Mouse (Mus musculus): ENCODE data around the gene Spef2. TPM values are rescaled to one million over a fixed set of nuclear protein-coding genes. Genes with fewer than 3 reads are reported as not detected.
"Not testable (repeated sequence)": the region's sequence is repeated elsewhere in the genome, so short reads cannot be mapped to it uniquely, and the experiment has no call there.

The Spef2 gene
- polyA plus RNA-seq, 1 experiment from 2014 or later: not detected

GRCm38 (mm10) chr15:9690845-9691244 lies 57.8 kb downstream of the Spef2 start:
- H3K27me3 ChIP-seq (replicated peaks; ENCODE audit: control insufficient read depth, insufficient read depth, low read length): no peaks in the 10 kb centered on the region
- no peak overlapping the region for H3K4me2 ChIP-seq
- no peaks in the 10 kb centered on the region for H3K9me3 ChIP-seq (ENCODE audit: control insufficient read depth, low read length)
- no peaks in the 10 kb centered on the region for H3K4me1 ChIP-seq (replicated peaks; ENCODE audit: control insufficient read depth, insufficient read depth, low read length)
- H3K4me3 ChIP-seq (ENCODE audit: low read depth, low read length): no peak overlapping the region
- no peak for ATAC-seq (replicated peaks; ENCODE audit: low FRiP score)
- no peak overlapping the region for H3K9ac ChIP-seq (ENCODE audit: low read depth, low read length)
- no peaks in the 10 kb centered on the region for H3K36me3 ChIP-seq (ENCODE audit: control insufficient read depth, insufficient read depth, low read length)
- DNase-seq (ENCODE audit: low spot score): no peak
- no peak overlapping the region for H3K27ac ChIP-seq (ENCODE audit: low read depth, low read length)
- 82% methylated on average over 5 of the region's 5 CpGs for WGBS

GRCm38 (mm10) chr15:9690436-9690835 lies 58.2 kb downstream of the Spef2 start:
- H3K4me3 ChIP-seq (ENCODE audit: low read depth, low read length): no peak overlapping the region
- DNase-seq (ENCODE audit: low spot score) (no peak), ATAC-seq (replicated peaks; ENCODE audit: low FRiP score) (no peak)
- no peak overlapping the region for H3K27ac ChIP-seq (ENCODE audit: low read depth, low read length)
- H3K4me1 ChIP-seq (replicated peaks; ENCODE audit: control insufficient read depth, insufficient read depth, low read length): no peaks in the 10 kb centered on the region
- H3K27me3 ChIP-seq (replicated peaks; ENCODE audit: control insufficient read depth, insufficient read depth, low read length): no peaks in the 10 kb centered on the region
- WGBS: 43% methylated on average over 1 of the region's 1 CpGs
- no peak overlapping the region for H3K9ac ChIP-seq (ENCODE audit: low read depth, low read length)
- H3K4me2 ChIP-seq: no peak overlapping the region
- H3K36me3 ChIP-seq (ENCODE audit: control insufficient read depth, insufficient read depth, low read length): no peaks in the 10 kb centered on the region
- H3K9me3 ChIP-seq (ENCODE audit: control insufficient read depth, low read length): no peaks in the 10 kb centered on the region

DNA sequence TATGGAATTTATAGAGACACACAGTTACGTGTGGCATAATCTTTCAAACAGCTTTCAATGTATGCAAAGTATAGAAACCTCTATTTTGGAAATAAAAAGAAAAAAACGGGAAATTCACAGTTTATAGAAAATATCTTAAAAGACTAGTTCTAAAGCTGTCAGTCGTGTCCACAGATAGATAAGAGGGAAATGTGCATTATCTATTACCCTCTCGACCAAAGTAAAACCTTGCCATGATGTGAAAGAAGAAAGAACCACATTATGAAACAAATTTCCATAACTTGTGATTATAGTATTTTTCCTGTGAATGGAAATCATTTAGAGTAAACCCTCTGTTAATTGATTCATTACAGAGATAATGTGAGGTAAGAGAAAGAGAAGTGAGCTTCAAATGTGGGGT lies 65.2 kb downstream of the Spef2 start:
- WGBS: 60% methylated on average over 4 of the region's 4 CpGs
- no peaks in the 10 kb centered on the region for H3K27me3 ChIP-seq (replicated peaks; ENCODE audit: control insufficient read depth, insufficient read depth, low read length)
- DNase-seq (ENCODE audit: low spot score) (no peak), ATAC-seq (replicated peaks; ENCODE audit: low FRiP score) (no peak)
- H3K4me2 ChIP-seq: no peak overlapping the region
- no peak overlapping the region for H3K27ac ChIP-seq (ENCODE audit: low read depth, low read length)
- H3K9ac ChIP-seq (ENCODE audit: low read depth, low read length): no peak overlapping the region
- H3K4me3 ChIP-seq (ENCODE audit: low read depth, low read length): no peak overlapping the region
- no peaks in the 10 kb centered on the region for H3K4me1 ChIP-seq (replicated peaks; ENCODE audit: control insufficient read depth, insufficient read depth, low read length)
- H3K36me3 ChIP-seq (ENCODE audit: control insufficient read depth, insufficient read depth, low read length): no peaks in the 10 kb centered on the region
- H3K9me3 ChIP-seq (ENCODE audit: control insufficient read depth, low read length): no peaks in the 10 kb centered on the region

DNA sequence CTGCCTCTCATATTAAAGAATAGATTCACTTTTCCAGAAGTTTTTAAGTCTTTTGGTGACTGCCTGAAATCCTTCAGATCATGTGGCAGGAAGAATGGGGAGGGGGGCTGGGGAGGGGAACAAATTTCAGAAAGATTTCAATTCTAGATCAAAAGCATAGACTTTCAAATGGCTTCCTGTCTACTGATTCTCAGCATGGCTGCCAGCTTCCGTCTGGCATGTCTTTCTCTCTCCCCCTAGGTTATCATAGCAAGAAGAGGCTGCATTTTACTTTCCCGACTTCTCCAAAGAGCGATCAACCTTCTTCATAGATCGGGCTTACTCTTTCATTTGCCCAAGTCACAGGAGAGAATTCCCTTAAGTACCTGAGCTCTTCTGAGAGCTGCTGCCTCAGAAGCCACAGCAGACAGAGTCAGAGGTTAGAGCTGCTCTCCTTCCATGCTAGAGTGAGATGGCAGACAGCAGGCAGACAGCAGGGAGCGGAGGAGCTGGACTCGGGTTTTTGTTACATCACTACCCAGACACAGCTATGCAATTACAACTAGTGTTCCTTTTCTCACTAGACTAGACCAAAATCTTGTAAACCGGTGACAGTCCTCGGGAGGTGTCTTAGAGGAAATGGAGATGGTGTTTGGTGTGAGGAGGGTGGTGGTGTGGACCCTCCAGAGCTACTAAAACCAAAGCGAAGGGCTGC lies 71.2 kb downstream of the Spef2 start:
- Histone ChIP-seq H3K36me3 (ENCODE audit: control insufficient read depth, insufficient read depth, low read length) (no peaks in the 10 kb centered on the region), H3K4me1 (replicated peaks; ENCODE audit: control insufficient read depth, insufficient read depth, low read length) (no peaks in the 10 kb centered on the region), H3K4me3 (ENCODE audit: low read depth, low read length) (no peak overlapping the region), H3K9ac (ENCODE audit: low read depth, low read length) (no peak overlapping the region), H3K9me3 (ENCODE audit: control insufficient read depth, low read length) (no peaks in the 10 kb centered on the region), H3K27me3 (replicated peaks; ENCODE audit: control insufficient read depth, insufficient read depth, low read length) (no peaks in the 10 kb centered on the region), H3K27ac (ENCODE audit: low read depth, low read length) (no peak overlapping the region), H3K4me2 (no peak overlapping the region)
- ATAC-seq (replicated peaks; ENCODE audit: low FRiP score): no peak
- DNase-seq (ENCODE audit: low spot score): no peak
- 80% methylated on average over 9 of the region's 9 CpGs for WGBS

DNA sequence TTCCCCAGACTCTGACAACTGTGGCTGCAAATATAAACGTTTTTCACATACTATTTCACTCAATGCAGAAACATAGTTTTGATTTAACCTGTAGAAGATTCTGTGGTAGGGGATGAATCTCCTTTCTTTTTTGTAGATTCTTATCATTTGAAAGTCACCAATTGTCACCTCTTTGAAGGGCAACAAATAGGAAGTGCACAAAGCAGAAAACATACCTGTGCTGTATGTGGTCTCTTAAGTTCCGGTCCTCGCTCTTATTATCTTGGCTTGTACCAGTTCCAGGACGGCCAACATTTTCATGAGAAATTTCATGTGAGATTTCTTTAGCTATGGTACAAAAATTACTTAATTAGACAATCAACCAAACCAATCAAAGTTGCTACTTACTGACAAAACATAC lies 80.1 kb downstream of the Spef2 start:
- Histone ChIP-seq H3K4me1 (replicated peaks; ENCODE audit: control insufficient read depth, insufficient read depth, low read length) (no peaks in the 10 kb centered on the region), H3K36me3 (ENCODE audit: control insufficient read depth, insufficient read depth, low read length) (no peaks in the 10 kb centered on the region), H3K27me3 (replicated peaks; ENCODE audit: control insufficient read depth, insufficient read depth, low read length) (no peaks in the 10 kb centered on the region), H3K27ac (ENCODE audit: low read depth, low read length) (no peak overlapping the region), H3K9me3 (ENCODE audit: control insufficient read depth, low read length) (no peaks in the 10 kb centered on the region), H3K9ac (ENCODE audit: low read depth, low read length) (no peak overlapping the region), H3K4me3 (ENCODE audit: low read depth, low read length) (no peak overlapping the region), H3K4me2 (no peak overlapping the region)
- 81% methylated on average over 4 of the region's 4 CpGs for WGBS
- DNase-seq (ENCODE audit: low spot score) (no peak), ATAC-seq (replicated peaks; ENCODE audit: low FRiP score) (no peak)

- H3K4me3 ChIP-seq (ENCODE audit: low read depth, low read length); H3K27me3 ChIP-seq (replicated peaks; ENCODE audit: control insufficient read depth, insufficient read depth, low read length); H3K9ac ChIP-seq (ENCODE audit: low read depth, low read length); DNase-seq (ENCODE audit: low spot score); H3K36me3 ChIP-seq (ENCODE audit: control insufficient read depth, insufficient read depth, low read length); H3K4me2 ChIP-seq; ATAC-seq (replicated peaks; ENCODE audit: low FRiP score); H3K4me1 ChIP-seq (replicated peaks; ENCODE audit: control insufficient read depth, insufficient read depth, low read length); H3K9me3 ChIP-seq (ENCODE audit: control insufficient read depth, low read length); H3K27ac ChIP-seq (ENCODE audit: low read depth, low read length): not testable (repeated sequence)
- 68% methylated on average over 2 of the region's 2 CpGs for WGBS
These were observed 83.7 kb downstream of the Spef2 start for GRCm38 (mm10) chr15:9664948-9665347.

DNA sequence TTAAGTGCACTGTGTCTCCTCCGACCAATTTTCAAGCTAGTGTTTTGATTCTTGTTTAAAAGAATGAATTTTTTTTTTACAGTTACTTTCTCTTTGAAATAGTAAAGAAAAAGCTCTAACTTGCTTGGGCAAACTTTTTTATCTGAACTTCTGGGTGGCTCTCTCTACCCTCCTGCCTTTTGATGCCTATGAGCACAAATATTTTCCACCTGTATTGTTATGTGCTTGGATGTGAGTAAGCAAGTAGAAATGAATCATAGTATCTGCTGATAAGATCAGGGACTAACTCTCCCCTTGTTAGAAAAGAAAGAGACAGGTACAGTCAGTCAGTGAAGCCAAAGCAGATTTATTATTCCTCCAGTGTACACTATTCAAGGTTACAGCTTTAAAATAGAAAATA lies 87.5 kb downstream of the Spef2 start:
- no peak for ATAC-seq (replicated peaks; ENCODE audit: low FRiP score)
- H3K4me1 ChIP-seq (replicated peaks; ENCODE audit: control insufficient read depth, insufficient read depth, low read length): no peaks in the 10 kb centered on the region
- WGBS: 82% methylated on average over 1 of the region's 1 CpGs
- no peak overlapping the region for H3K9ac ChIP-seq (ENCODE audit: low read depth, low read length)
- no peak overlapping the region for H3K27ac ChIP-seq (ENCODE audit: low read depth, low read length)
- DNase-seq (ENCODE audit: low spot score): no peak
- no peaks in the 10 kb centered on the region for H3K27me3 ChIP-seq (replicated peaks; ENCODE audit: control insufficient read depth, insufficient read depth, low read length)
- no peaks in the 10 kb centered on the region for H3K36me3 ChIP-seq (ENCODE audit: control insufficient read depth, insufficient read depth, low read length)
- no peak overlapping the region for H3K4me2 ChIP-seq
- H3K9me3 ChIP-seq (ENCODE audit: control insufficient read depth, low read length): no peaks in the 10 kb centered on the region
- no peak overlapping the region for H3K4me3 ChIP-seq (ENCODE audit: low read depth, low read length)

DNA sequence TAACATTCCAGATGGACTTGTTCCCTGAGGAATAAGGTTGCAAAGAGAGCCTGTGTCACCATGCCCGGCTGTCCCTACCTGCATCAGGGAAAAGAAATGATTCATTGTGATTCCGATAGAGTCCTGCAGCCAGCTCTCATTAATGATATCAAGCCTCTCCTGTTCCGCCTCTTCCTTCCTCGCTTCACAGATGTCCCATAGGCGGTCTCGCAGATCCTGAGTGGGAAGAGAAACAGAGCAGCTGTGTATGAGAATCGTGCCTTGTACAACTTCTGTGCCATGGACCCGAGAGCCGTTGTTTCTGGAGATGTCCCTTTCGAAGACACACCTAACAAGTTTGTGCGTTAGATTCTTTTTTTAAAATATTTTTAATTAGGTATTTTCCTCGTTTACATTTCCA lies 114.2 kb downstream of the Spef2 start:
- Histone ChIP-seq H3K9ac (ENCODE audit: low read depth, low read length) (no peak overlapping the region), H3K4me2 (no peak overlapping the region), H3K27ac (ENCODE audit: low read depth, low read length) (no peak overlapping the region), H3K27me3 (replicated peaks; ENCODE audit: control insufficient read depth, insufficient read depth, low read length) (no peaks in the 10 kb centered on the region), H3K4me1 (replicated peaks; ENCODE audit: control insufficient read depth, insufficient read depth, low read length) (no peaks in the 10 kb centered on the region), H3K36me3 (ENCODE audit: control insufficient read depth, insufficient read depth, low read length) (no peaks in the 10 kb centered on the region), H3K4me3 (ENCODE audit: low read depth, low read length) (no peak overlapping the region), H3K9me3 (ENCODE audit: control insufficient read depth, low read length) (no peaks in the 10 kb centered on the region)
- ATAC-seq (replicated peaks; ENCODE audit: low FRiP score) (no peak), DNase-seq (ENCODE audit: low spot score) (no peak)
- WGBS: 90% methylated on average over 12 of the region's 12 CpGs

- no peak overlapping the region for H3K27ac ChIP-seq (ENCODE audit: low read depth, low read length)
- no peaks in the 10 kb centered on the region for H3K27me3 ChIP-seq (replicated peaks; ENCODE audit: control insufficient read depth, insufficient read depth, low read length)
- H3K4me1 ChIP-seq (replicated peaks; ENCODE audit: control insufficient read depth, insufficient read depth, low read length): no peaks in the 10 kb centered on the region
- ATAC-seq (replicated peaks; ENCODE audit: low FRiP score) (no peak), DNase-seq (ENCODE audit: low spot score) (no peak)
- no peaks in the 10 kb centered on the region for H3K36me3 ChIP-seq (ENCODE audit: control insufficient read depth, insufficient read depth, low read length)
- no peaks in the 10 kb centered on the region for H3K9me3 ChIP-seq (ENCODE audit: control insufficient read depth, low read length)
- H3K9ac ChIP-seq (ENCODE audit: low read depth, low read length): no peak overlapping the region
- 78% methylated on average over 6 of the region's 6 CpGs for WGBS
- no peak overlapping the region for H3K4me3 ChIP-seq (ENCODE audit: low read depth, low read length)
- no peak overlapping the region for H3K4me2 ChIP-seq
These were observed 117.0 kb downstream of the Spef2 start for GRCm38 (mm10) chr15:9631657-9632056.

Measured in liver, embryonic 11.5 days (tissue).